Mouse (Mus musculus) left cerebral cortex, postnatal 14 days (tissue): Measurements from ENCODE around the gene Snd1. TPM values are rescaled to one million over a fixed set of nuclear protein-coding genes. Genes with fewer than 3 reads are reported as not detected.

Experiments
- DNase-seq, 2 experiments: peaks; one replicate each; pipeline ENCODE4 v3.0.0; 2021 to 2022; ENCODE audit warnings: low spot score in 2 of 2, mixed read lengths in 1 of 2
- intact Hi-C: fragments of 180-260 bp; cut with DNase I; formaldehyde crosslinking; loops from one replicate; pipeline ENCODE4 v1.15.1; 2025
- total RNA-seq, 2 experiments: library from RNA; stranded (reverse); gene quantifications; 2 replicates each; pipeline ENCODE4 v1.2.3; 2021

Snd1 gene
- total RNA-seq, 2 experiments from 2014 or later, result 94.8 to 96.9 TPM

DNA sequence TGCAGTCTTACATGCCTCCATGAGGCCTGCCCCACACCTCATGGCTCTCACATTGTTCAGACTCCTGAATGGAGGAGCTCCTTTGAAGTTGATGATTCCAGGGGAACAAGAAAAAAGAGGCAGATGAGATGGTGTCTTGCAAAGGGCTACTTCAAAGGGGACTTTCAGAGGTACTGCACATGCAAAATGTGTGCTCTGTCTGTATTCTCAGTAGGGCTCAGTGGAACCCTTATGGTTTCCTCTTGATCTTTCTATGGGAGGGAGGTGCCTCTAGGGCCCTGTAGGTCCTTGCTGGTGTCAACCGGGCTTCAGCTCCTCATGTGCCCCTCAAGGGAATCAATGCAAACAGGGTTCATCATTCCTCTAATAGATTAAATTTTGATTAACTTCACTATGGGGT, 197.4 kb downstream of the Snd1 start:
- no peak for DNase-seq
- intact Hi-C loops, result no loop called here

- intact Hi-C loops, result no loop called here
Measured at GRCm38 (mm10) chr6:28674686-28675085, 199.7 kb downstream of the Snd1 start.

DNA sequence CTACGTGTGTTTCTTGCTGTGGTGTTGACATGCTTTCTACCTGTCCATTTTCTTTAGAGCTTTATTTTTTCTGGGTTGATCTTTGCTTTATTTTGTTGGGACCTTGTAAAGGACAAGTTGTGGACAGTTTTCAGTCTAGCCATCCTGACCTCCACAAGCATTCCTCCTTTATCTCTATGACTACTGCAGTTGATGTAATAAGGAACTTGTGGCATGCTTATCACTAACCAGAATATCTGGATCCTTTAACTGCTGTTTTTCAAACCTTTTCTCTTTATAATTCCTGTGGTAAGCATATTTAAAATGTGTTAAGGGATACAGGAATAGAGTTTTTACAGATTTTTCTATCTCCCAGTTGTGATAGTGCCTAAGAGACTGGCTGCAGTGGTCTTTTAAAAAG, 204.0 kb downstream of the Snd1 start:
- intact Hi-C loops, result no loop called here
- DNase-seq, result no peak

More at GRCm38 (mm10) chr6:28674686-28675085, 199.7 kb downstream of the Snd1 start:
- DNase-seq, result no peak

- no peak for DNase-seq
- intact Hi-C loops, result no loop called here
Measured at GRCm38 (mm10) chr6:28680537-28680936, 205.6 kb downstream of the Snd1 start.

- intact Hi-C loops, result no loop called here
- DNase-seq, result no peak
Measured at GRCm38 (mm10) chr6:28681521-28682457, 206.8 kb downstream of the Snd1 start.

DNA sequence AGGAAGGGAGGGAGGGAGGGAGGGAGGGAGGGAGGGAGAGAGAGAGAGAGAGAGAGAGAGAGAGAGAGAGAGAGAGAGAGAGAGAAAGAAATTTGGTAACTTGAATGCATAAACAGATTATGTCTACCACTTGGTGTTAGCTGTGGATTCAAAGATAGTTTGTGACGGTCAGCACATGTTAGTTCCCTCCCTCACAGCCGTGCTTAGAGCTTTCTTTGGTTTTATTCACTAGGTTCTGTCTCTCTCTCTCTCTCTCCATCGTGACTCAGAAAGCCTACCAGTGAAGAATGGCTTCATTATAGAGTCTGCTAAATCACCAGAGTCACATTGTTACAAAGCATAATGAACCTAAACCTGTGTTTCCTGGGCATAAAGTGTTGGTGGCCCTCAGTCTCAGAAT, 210.1 kb downstream of the Snd1 start:
- DNase-seq, result no peak
- intact Hi-C loops, result no loop called here

GRCm38 (mm10) chr6:28685745-28686144, 210.8 kb downstream of the Snd1 start:
- intact Hi-C loops, result no loop called here
- DNase-seq, result no peak

DNA sequence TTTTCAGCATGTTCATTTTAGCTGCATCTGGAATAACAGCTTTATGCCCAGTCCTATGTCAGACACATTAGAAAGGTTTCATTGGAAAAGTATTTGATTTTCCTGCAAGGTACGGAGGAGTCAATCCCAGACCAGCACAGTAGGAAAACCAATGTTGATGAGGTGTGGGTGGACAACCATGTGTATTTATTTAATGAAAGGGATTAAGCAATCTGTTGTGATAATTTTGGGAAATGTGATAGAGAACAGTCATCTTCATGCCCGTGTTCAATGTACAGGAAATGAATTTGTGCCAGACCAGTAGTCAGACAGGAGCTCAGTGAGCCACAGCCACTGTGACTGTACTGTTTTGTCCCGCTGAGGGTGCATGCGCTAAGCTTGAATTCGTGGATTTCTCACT, 212.8 kb downstream of the Snd1 start:
- DNase-seq, result no peak
- intact Hi-C loops, result no loop called here

DNA sequence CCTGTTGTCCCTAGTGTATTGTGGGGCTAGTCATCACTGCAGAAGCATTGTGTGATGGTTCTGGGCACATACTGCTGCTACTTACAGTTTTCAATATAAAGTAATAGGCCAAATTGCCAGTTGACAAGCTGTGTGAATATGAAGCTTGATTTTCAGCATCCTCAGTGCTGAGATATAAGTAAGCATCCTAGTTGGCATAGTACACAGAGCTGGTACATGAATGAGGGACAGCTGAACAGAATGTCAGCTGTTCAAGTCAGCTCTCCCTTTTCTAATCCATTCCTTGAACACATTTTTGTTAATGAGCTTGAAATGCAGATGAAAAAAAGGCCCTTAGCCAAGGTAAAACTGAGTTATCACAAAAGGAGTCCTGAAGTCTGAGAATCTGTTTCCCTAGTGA, 217.7 kb downstream of the Snd1 start:
- intact Hi-C loops, result no loop called here
- no peak for DNase-seq

- peak in 1 of 2 experiments; percentile 30 for DNase-seq
- intact Hi-C loops, result loop anchor here (5.0 kb wide), 1 partner anchor 155 kb away; no protein-coding TSS in a partner anchor
Measured at GRCm38 (mm10) chr6:28697214-28697613, 222.3 kb downstream of the Snd1 start.

GRCm38 (mm10) chr6:28704612-28705011, 229.7 kb downstream of the Snd1 start:
- DNase-seq, result no peak
- intact Hi-C loops, result no loop called here

- peak; percentile 55 to 76 for DNase-seq
- intact Hi-C loops, result no loop called here
Measured at GRCm38 (mm10) chr6:28705384-28706107, 230.6 kb downstream of the Snd1 start.

DNA sequence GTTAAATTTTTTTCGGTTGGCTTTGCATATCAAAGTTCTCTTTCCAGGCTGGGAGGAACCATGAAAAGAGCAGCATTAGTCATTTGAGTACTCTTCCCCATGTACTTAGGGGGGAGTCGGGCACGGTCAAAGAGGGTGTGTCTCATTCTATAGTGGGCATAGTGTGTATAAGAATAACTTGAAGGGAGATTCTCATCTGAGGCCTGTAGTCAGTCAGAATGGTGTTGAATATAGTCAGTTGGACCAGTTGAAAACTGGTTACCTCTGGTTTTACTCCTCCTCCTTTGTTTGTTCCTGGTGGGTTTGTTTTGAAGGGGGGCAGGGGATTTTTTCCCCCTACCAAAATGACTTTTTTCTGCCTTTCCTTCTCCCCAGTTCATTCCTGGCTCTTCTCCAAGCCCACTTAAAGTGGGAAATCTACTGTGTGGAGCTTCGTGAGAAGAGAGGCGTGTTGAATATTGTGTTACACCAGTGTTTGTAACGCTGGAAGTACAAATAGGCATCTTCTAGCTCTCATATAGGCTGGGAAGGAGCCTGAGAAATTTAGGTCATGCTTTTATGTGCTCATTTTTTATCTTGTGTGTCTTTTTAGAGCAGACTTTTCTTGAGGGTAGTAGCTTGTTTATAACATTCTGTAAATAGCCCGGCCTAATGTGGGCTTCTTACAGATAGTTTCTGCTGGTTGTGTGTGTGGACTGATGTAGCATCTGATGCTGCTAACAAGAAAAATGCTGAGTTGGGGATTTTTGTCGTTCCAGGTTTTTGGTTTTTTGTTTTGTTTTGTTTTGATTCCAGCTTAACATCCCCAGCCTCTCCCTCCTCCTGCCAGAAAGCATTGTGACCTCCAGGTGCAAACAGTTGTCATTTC, 231.4 kb downstream of the Snd1 start:
- intact Hi-C loops, result no loop called here

GRCm38 (mm10) chr6:28706976-28707592, 232.1 kb downstream of the Snd1 start:
- intact Hi-C loops, result no loop called here
- no peak for DNase-seq

More for the DNA sequence above, 231.4 kb downstream of the Snd1 start:
- peak in 1 of 2 experiments; percentile 44 for DNase-seq

DNA sequence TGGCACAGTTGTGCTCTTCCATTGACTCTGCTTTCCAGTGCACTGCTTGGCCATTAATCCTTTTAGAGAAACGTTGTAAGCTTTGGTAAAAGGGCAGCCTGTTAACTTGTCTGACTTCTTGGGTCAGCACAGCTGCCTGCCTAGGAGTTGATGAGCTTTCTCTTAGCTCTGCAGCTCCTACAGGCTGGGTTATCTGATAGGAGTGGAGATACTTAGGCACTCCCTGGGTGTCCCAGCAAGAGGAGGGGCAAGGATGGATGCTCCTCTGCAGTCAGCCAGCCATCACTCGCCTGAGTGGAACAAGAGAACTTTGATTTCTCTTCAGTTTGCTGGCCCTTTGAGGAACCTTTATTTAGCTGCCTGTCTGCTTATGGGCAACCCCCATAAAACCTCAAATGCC, 235.1 kb downstream of the Snd1 start:
- intact Hi-C loops, result no loop called here
- no peak for DNase-seq

- DNase-seq, result no peak
- intact Hi-C loops, result no loop called here
Measured at GRCm38 (mm10) chr6:28717203-28717844, 242.4 kb downstream of the Snd1 start.

DNA sequence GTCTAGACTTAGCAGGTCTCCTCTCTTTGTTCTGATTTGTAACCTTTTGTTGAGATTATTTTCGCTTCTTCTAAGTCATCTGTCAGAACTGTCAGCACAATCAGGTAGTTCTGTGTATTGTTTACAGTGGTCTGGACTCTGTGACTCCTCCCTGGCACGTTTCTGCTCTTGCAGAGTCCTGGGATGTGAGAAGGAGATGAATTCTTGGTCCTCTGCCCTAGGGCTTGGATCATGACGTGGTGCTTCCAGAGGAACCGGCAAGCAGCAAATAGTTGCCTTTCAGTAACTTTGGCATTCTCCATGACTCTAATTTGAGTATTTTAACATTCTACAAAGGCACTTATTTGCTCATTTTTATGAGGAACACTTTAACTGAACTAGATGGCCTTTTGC, 242.9 kb downstream of the Snd1 start:
- no peak for DNase-seq
- intact Hi-C loops, result no loop called here

DNA sequence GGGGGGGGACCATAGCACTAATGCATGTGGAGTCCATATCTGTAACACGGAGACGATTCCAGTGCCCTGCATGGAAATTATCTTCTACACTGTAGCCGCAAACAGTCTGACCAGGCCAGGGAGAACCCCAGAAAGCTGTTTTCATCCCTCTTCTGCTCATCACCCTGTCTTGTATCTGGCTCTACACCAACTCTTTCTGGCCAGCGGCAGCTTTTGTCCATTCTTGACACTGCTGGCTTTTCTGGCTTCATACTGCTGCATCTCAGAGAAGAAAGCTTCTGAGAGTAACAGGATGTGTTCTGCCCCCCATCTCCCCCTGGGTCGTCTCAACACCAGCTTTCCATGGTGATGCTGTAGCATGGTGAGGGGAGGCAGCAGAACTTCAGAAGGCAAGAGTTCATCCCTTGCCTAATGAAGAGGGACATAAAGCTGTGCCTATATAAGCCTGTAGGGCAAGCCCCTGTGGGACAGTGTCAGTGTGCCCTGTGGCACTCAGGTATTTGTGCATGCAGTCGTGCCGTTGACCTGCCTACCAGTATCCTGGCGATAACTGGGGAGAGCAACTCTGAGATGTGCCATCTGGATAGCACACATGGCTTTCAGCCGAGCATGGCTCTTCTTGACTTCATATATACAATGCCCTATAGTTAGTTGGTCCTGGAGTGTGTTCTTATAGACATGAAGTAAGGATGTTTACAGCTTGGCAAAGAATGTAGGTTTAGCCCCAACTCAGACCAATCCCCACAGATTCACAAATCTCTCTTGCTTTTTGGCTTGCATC, 245.6 kb downstream of the Snd1 start:
- intact Hi-C loops, result no loop called here
- no peak for DNase-seq
